Mouse (Mus musculus) cerebellum, adult 2 months (tissue): ENCODE results near the gene Dip2c. TPM values are rescaled to one million over a fixed set of nuclear protein-coding genes. Genes with fewer than 3 reads are reported as not detected.
A peak's percentile ranks its signal among the peaks of the same experiment; 100 is the strongest.

Experiments
- DNase-seq, 2 experiments: peaks; one replicate each; pipeline ENCODE4 v3.0.0; 2021
- H3K27ac ChIP-seq: fragments of 200-500 bp; 2 replicates; pipeline ENCODE4 v1.5.1; 2012; ENCODE audit warnings: low read length, control low read depth, inconsistent platforms; ENCODE audit not compliant: insufficient read depth
- H3K27me3 ChIP-seq: fragments of 200-500 bp; 2 replicates; pipeline ENCODE4 v1.6.1; 2012; ENCODE audit warnings: inconsistent platforms, mild to moderate bottlenecking, low read length, moderate library complexity; ENCODE audit not compliant: control insufficient read depth, insufficient read depth
- H3K4me1 ChIP-seq: fragments of 200-500 bp; 2 replicates; pipeline ENCODE4 v1.6.1; 2011; ENCODE audit warnings: low read length; ENCODE audit not compliant: control insufficient read depth, insufficient read depth
- H3K4me3 ChIP-seq: fragments of 200-500 bp; replicated peaks from 2 replicates; pipeline ENCODE3; 2011; ENCODE audit warnings: mild to moderate bottlenecking, low read depth, low read length, control low read depth; ENCODE audit not compliant: insufficient read depth
- CTCF ChIP-seq: fragments of 200-500 bp; IDR thresholded peaks from 2 replicates; pipeline ENCODE4 v1.5.1; 2011; ENCODE audit warnings: low read depth, mild to moderate bottlenecking, control low read depth, low read length, moderate library complexity, borderline replicate concordance; ENCODE audit not compliant: insufficient read depth
- POLR2A ChIP-seq: fragments of 200-500 bp; IDR thresholded peaks from 2 replicates; pipeline ENCODE4 v1.6.1; 2011; ENCODE audit warnings: low read length, control low read depth, borderline replicate concordance; ENCODE audit not compliant: insufficient read depth
- WGBS: fragments of 180-500 bp; shearing (Covaris S2); methylation state at CpG from one replicate; pipeline ENCODE4 v1.1.7; 2018; 5-methylcytosine and 5-hydroxymethylcytosine counted together
- polyA plus RNA-seq: library from polyadenylated mRNA; depleted of rRNA; stranded (reverse); fragments of >200 nt; gene quantifications from 2 replicates; pipeline ENCODE4 v1.2.3, GENCODE M21; 2012

The Dip2c gene
- polyA plus RNA-seq, 1 experiment = 22.8 TPM

DNA sequence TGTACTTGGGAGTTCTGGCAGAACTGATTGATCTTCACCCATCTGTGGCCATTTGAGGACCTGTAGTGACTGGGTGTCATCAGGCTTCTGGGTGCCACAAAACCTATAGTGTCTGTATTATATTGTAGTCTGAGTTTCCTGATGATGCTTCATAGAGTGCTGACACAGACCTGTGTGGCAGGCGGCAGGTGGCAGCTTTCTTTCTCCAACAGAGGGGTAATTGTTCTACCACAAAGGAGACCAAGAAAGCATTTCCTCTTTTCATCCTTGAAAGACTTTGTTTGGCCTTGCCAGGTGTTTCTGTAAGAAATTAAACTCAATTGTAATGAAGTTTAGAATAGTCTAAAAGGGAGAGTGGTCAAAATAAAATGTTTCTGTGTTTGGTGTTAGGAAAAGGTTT, 129.1 kb downstream of the Dip2c start:
- no peak for DNase-seq
- H3K27ac ChIP-seq = no peak overlapping the region
- 76% methylated on average over 1 of the region's 1 CpGs for WGBS

GRCm38 (mm10) chr13:9408983-9409382, 132.7 kb downstream of the Dip2c start:
- 95% methylated on average over 4 of the region's 4 CpGs for WGBS

More for the DNA sequence above, 129.1 kb downstream of the Dip2c start:
- no peaks in the 10 kb centered on the region for H3K27me3 ChIP-seq
- H3K4me3 ChIP-seq = no peak overlapping the region
- no peak for TF ChIP-seq CTCF
- no peak for TF ChIP-seq POLR2A
- H3K4me1 ChIP-seq = no peaks in the 10 kb centered on the region; the same call in 1 of the 2 replicates

DNA sequence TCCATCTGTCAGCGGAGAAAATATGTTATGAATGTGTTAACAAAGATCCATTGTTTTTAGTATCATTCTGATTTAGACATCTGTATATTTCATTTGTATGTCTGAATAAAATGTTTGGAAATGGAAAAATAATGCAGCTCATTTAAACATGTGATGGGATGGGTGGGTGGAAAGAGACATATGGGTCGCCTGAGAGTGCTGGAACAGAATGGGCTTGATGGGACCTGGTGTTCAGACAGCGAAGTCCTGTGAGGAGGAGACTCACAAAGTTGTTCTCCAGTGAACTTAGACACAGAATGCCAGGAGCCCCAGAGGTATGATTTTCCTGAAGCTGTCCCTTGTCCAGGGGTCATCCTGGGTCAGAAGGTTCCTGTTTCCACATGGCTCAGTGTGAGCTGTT, 142.1 kb downstream of the Dip2c start:
- no peak for DNase-seq
- Histone ChIP-seq H3K4me1 (no peaks in the 10 kb centered on the region; the same call in 1 of the 2 replicates), H3K27me3 (no peaks in the 10 kb centered on the region), H3K27ac (no peak overlapping the region), H3K4me3 (no peak overlapping the region)
- 73% methylated on average over 3 of the region's 3 CpGs for WGBS
- TF ChIP-seq CTCF = no peak
- no peak for TF ChIP-seq POLR2A

More at GRCm38 (mm10) chr13:9408983-9409382, 132.7 kb downstream of the Dip2c start:
- H3K27me3 ChIP-seq = no peaks in the 10 kb centered on the region
- H3K27ac ChIP-seq = no peak overlapping the region
- H3K4me1 ChIP-seq = no peaks in the 10 kb centered on the region
- no peak overlapping the region for H3K4me3 ChIP-seq
- no peak for TF ChIP-seq POLR2A
- no peak for TF ChIP-seq CTCF
- DNase-seq = no peak

DNA sequence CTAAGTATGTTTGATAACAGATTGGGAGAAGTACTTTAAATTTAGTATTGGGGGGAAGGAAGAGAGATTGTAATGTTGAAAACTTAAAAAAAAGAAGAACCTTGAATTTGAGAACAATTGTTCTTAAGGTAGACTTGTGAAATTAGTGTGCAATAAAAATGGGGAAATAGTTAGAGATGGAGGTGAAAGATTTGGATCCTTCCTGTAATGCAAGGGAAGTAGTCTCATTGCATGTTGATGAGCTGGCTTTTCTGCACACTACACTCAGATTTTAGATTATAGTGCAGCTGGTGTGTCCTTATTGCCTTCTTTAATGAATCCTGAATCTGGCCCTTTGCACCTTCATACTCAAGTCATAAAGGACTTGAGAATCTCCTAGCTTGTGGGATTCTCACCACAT, 142.9 kb downstream of the Dip2c start:
- TF ChIP-seq POLR2A = no peak
- Histone ChIP-seq H3K27ac (no peak overlapping the region), H3K4me1 (no peaks in the 10 kb centered on the region; the same call in 1 of the 2 replicates), H3K27me3 (no peaks in the 10 kb centered on the region), H3K4me3 (no peak overlapping the region)
- DNase-seq = no peak

GRCm38 (mm10) chr13:9421949-9422348, 145.6 kb downstream of the Dip2c start:
- DNase-seq = no peak
- Histone ChIP-seq H3K27ac (no peak overlapping the region), H3K4me3 (no peak overlapping the region), H3K27me3 (no peaks in the 10 kb centered on the region), H3K4me1 (peaks cover 4% of the 10 kb centered on the region; the same call in 1 of the 2 replicates)
- 94% methylated on average over 4 of the region's 4 CpGs for WGBS
- TF ChIP-seq POLR2A (no peak), CTCF (no peak)

DNA sequence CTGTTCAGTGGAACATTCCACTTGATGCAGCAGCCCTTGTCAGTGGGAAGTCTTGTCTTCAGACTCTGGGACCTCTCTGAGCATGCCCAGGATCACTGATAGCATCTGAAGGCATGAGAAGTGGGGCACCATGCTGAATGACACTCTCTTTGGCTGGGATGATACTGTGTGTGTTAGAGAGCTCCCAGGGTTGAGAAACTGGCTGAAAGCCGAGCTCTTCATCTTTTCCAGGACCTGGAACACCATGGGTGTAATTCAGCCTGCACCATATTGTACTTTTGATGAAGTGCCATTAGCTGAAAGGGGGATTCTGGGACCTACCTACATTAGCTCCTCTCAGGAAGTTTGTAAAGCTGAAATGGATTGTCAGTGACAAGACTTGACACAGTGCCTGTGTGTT, 146.5 kb downstream of the Dip2c start:
- DNase-seq = peak; percentile 24 to 68
- Histone ChIP-seq H3K27me3 (no peaks in the 10 kb centered on the region), H3K4me1 (peaks cover 4% of the 10 kb centered on the region; the same call in 1 of the 2 replicates), H3K4me3 (no peak overlapping the region), H3K27ac (no peak overlapping the region)
- TF ChIP-seq CTCF = no peak
- TF ChIP-seq POLR2A = no peak
- 6% methylated on average over 1 of the region's 1 CpGs for WGBS

DNA sequence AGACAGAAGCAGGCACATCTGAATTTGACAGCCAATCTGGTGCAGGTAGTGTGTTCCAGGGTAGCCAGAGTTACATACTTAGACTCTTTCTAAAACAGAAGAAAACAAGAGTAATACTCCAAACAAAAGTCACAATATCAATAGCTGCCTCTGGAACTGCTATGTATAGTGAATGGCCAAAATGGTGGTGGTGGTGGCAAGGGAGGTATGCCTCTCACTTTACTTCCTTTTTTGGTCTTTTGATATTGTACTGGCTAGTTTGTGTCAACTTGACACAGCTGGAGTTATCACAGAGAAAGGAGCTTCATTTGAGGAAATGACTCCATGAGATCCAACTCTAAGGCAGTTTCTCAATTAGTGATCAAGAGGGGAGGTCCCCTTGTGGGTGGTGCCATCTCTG, 148.1 kb downstream of the Dip2c start:
- Histone ChIP-seq H3K4me3 (no peak overlapping the region), H3K27ac (no peak overlapping the region), H3K4me1 (peaks cover 4% of the 10 kb centered on the region; the same call in 1 of the 2 replicates), H3K27me3 (no peaks in the 10 kb centered on the region)
- DNase-seq = no peak
- TF ChIP-seq CTCF (no peak), POLR2A (no peak)

- H3K27ac ChIP-seq = no peak overlapping the region
- peaks cover 6% of the 10 kb centered on the region; the same call in 1 of the 2 replicates for H3K4me1 ChIP-seq
- DNase-seq = no peak
- no peaks in the 10 kb centered on the region for H3K27me3 ChIP-seq
- H3K4me3 ChIP-seq = no peak overlapping the region
- TF ChIP-seq POLR2A = no peak
- TF ChIP-seq CTCF = no peak
These were observed 149.9 kb downstream of the Dip2c start for GRCm38 (mm10) chr13:9426267-9426666.
